Mouse (Mus musculus) duodenum, adult 2 months (tissue): ENCODE measurements around the gene C87414. TPM values are rescaled to one million over a fixed set of nuclear protein-coding genes. Genes with fewer than 3 reads are reported as not detected.

Experiments used
- polyA plus RNA-seq: library from polyadenylated mRNA; depleted of rRNA; stranded (reverse); fragments of >200 nt; gene quantifications from 2 replicates; pipeline ENCODE4 v1.2.3, GENCODE M21; 2012; ENCODE audit warnings: low replicate concordance; rRNA removed

C87414 gene
- polyA plus RNA-seq: 0.12 and 0.58 TPM in 2 replicates

DNA sequence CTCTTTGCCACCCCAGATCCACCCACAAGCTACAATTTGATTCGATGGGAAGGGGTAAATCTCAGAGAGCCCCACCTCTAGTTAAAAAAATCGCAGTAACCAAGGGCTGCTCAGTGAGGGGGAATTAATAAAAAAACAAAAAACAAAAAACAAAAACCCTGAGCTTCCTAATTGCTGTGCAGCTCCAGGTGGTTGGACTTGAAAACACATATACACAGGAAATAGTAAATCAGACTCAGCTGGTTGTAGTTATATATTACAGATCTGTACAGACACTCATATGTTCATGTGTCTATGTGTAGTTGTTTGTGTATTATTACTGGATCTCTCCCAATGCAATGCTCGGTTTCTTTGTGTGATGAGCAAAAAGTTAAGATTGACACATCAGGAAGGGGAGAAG lies at the start of gene C87414:
Gene C87414, minus strand, starts transcription at position 101 of the 400 bp plus-strand sequence.

Other genes starting within 250 kb of the C87414 start
- gene Gm16427, start 131.4 kb downstream of the C87414 start, polyA plus RNA-seq: not detected in 2 replicates
- gene Gm7792, start 172.2 kb upstream of the C87414 start, polyA plus RNA-seq: not detected in 2 replicates